Mouse (Mus musculus) embryonic fibroblast, embryonic 13.5 days (primary cell): ENCODE measurements around the gene Vmn1r40. TPM values are rescaled to one million over a fixed set of nuclear protein-coding genes. Genes with fewer than 3 reads are reported as not detected.
A peak's percentile ranks its signal among the peaks of the same experiment; 100 is the strongest.

Experiments
- H3K27ac ChIP-seq: 2 replicates; pipeline ENCODE4 v1.5.1; 2012; ENCODE audit warnings: low read length, control low read depth, inconsistent platforms; ENCODE audit not compliant: insufficient read depth
- H3K4me1 ChIP-seq: 2 replicates; pipeline ENCODE4 v1.6.1; 2011; ENCODE audit warnings: low read length; ENCODE audit not compliant: control insufficient read depth, insufficient read depth
- H3K4me3 ChIP-seq: 2 replicates; pipeline ENCODE4 v1.5.1; 2011; ENCODE audit warnings: mild to moderate bottlenecking, control low read depth, low read length; ENCODE audit not compliant: insufficient read depth
- CTCF ChIP-seq: IDR thresholded peaks from 2 replicates; pipeline ENCODE4 v1.5.1; 2011; ENCODE audit warnings: mild to moderate bottlenecking, control low read depth, low read length, moderate library complexity, borderline replicate concordance; ENCODE audit not compliant: insufficient read depth
- POLR2A ChIP-seq: IDR thresholded peaks from 2 replicates; pipeline ENCODE4 v1.6.1; 2011; ENCODE audit warnings: low read depth, mild to moderate bottlenecking, control low read depth, low read length, moderate library complexity
- polyA plus RNA-seq: library from polyadenylated mRNA; stranded (reverse); fragments of >200 nt; gene quantifications from 2 replicates; pipeline ENCODE4 v1.2.4, GENCODE M21; 2011; ENCODE audit warnings: low read depth; ENCODE audit not compliant: missing spikeins, insufficient read length

Vmn1r40 gene
- polyA plus RNA-seq, 1 experiment: not detected

DNA sequence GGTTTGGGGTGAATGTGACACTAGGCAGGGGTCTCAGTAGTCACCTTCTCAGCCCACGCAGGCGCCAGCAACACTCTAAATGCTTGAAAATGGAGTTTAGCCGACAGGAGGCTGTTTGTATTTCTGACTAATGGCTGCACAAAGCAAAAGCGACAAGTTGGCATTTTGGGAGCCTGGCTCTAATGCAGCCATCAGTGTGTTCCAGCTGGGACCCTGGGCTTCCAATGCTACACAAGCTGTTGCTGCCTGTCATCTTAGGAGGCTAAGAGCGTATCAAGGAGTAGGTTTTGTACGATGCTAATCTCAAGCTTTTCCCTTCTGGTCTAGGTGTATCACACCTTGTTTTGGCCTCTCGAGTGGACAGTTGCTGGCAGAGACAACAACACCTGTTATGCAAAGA is 34.7 kb upstream of the Vmn1r40 start:
- Histone ChIP-seq H3K27ac (no peak overlapping the region), H3K4me1 (no peaks in the 10 kb centered on the region), H3K4me3 (no peak overlapping the region)
- TF ChIP-seq POLR2A: no peak
- TF ChIP-seq CTCF: no peak

DNA sequence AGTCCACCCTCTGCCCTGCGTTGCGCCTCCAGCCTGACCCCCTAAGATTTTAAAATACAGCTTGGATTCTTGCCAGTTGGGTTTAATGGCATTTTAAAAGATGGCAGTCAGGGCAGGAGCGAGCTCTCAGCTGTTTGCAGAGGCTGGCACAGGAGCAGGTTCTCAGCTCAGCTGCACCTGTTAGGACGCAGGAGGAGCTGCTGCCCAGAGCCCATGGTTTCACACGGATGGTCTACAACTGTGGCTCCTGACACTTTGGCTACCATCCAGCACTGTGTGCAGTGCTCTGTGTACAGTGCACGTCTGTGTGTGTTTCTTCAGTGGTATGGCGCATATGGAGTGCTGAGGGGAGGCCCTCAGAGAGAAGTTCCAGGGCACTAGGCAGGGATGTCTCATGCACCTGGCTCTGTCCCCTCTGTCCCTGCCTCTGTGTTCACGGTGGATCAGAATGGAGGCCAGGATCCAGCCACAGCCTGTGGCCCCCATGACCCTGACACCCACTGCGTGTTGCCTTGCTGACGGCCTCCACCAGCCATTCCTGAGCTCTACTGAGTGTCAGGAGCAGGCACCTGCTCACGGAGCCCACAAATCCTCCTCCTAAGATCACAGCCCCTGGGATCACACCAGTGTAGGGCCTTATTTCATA is 34.1 kb upstream of the Vmn1r40 start:
- H3K4me1 ChIP-seq: no peaks in the 10 kb centered on the region
- no peak for TF ChIP-seq CTCF
- no peak for TF ChIP-seq POLR2A
- H3K4me3 ChIP-seq: no peak overlapping the region
- H3K27ac ChIP-seq: no peak overlapping the region

GRCm38 (mm10) chr6:89678522-89678921 is 28.8 kb upstream of the Vmn1r40 start:
- no peak for TF ChIP-seq CTCF
- TF ChIP-seq POLR2A: no peak
- Histone ChIP-seq H3K4me3 (no peak overlapping the region), H3K4me1 (no peaks in the 10 kb centered on the region), H3K27ac (no peak overlapping the region)

- Histone ChIP-seq H3K4me1 (no peaks in the 10 kb centered on the region), H3K4me3 (no peak overlapping the region), H3K27ac (no peak overlapping the region)
- peak; percentile 66 for TF ChIP-seq CTCF
- no peak for TF ChIP-seq POLR2A
Measured at GRCm38 (mm10) chr6:89679291-89679835, 28.0 kb upstream of the Vmn1r40 start.

GRCm38 (mm10) chr6:89680155-89680554 is 27.2 kb upstream of the Vmn1r40 start:
- no peaks in the 10 kb centered on the region for H3K4me1 ChIP-seq
- H3K4me3 ChIP-seq: no peak overlapping the region
- no peak overlapping the region for H3K27ac ChIP-seq
- TF ChIP-seq POLR2A: no peak
- TF ChIP-seq CTCF: peak; percentile 94

GRCm38 (mm10) chr6:89684231-89684630 is 23.1 kb upstream of the Vmn1r40 start:
- Histone ChIP-seq H3K4me1 (no peaks in the 10 kb centered on the region), H3K4me3 (no peak overlapping the region), H3K27ac (no peak overlapping the region)
- TF ChIP-seq POLR2A (no peak), CTCF (no peak)

DNA sequence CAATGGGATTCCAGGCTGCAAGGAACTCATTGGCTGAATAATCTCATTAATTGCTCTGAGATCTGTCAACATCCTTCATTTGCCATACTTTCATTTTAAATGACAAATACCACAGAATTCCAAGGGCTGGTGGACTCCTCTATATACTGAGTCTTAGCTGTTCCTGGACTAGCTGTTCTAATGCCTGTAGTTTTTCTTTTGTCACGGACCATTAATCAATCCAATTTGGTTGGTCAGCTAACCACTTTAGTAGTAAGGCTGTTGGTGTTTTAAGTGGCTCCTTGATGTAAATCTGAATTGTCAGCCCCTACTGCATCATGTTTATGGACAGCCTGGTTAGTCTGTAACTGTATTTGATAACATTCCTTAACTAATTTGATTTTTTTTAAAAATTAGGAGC is 20.2 kb upstream of the Vmn1r40 start:
- no peaks in the 10 kb centered on the region for H3K4me1 ChIP-seq
- H3K27ac ChIP-seq: no peak overlapping the region
- TF ChIP-seq POLR2A (no peak), CTCF (no peak)
- no peak overlapping the region for H3K4me3 ChIP-seq

GRCm38 (mm10) chr6:89706624-89707023 is 716 bp upstream of the Vmn1r40 start:
- no peak for TF ChIP-seq CTCF
- no peak for TF ChIP-seq POLR2A
- H3K4me1 ChIP-seq: 0 out of 2 replicates have a peak, but pooled peaks cover 3% of the 10 kb centered on the region
- peak overlapping the region; percentile 61 for H3K27ac ChIP-seq
- no peak overlapping the region for H3K4me3 ChIP-seq

GRCm38 (mm10) chr6:89718051-89718450 is 10.7 kb downstream of the Vmn1r40 start:
- Histone ChIP-seq H3K27ac (no peak overlapping the region), H3K4me1 (no peaks in the 10 kb centered on the region), H3K4me3 (no peak overlapping the region)
- no peak for TF ChIP-seq CTCF
- no peak for TF ChIP-seq POLR2A

- H3K27ac ChIP-seq: no peak within 1 kb of the TSS
- H3K4me3 ChIP-seq: no peak within 1 kb of the TSS
- TF ChIP-seq CTCF: no peak
- no peak for TF ChIP-seq POLR2A
- no peaks in the 10 kb centered on the region for H3K4me1 ChIP-seq
Measured at GRCm38 (mm10) chr6:89740466-89740865, 33.1 kb downstream of the Vmn1r40 start, which contains the start of gene Vmn1r41. TSS of gene Vmn1r41 (plus strand) at chr6:89740766.
